Mouse (Mus musculus) hematopoietic multipotent progenitor cell, adult 10-12 weeks (in vitro differentiated cells): ENCODE data around the gene Nlrc5. TPM values are rescaled to one million over a fixed set of nuclear protein-coding genes. Genes with fewer than 3 reads are reported as not detected.

Experiments used
- polyA plus RNA-seq: library from polyadenylated mRNA; stranded (reverse); fragments of >175 nt; gene quantifications from 2 replicates; pipeline ENCODE4 v1.2.3, GENCODE M21; 2012; ENCODE audit warnings: low replicate concordance

The Nlrc5 gene
- 58.0 and 182 TPM in 2 replicates for polyA plus RNA-seq

DNA sequence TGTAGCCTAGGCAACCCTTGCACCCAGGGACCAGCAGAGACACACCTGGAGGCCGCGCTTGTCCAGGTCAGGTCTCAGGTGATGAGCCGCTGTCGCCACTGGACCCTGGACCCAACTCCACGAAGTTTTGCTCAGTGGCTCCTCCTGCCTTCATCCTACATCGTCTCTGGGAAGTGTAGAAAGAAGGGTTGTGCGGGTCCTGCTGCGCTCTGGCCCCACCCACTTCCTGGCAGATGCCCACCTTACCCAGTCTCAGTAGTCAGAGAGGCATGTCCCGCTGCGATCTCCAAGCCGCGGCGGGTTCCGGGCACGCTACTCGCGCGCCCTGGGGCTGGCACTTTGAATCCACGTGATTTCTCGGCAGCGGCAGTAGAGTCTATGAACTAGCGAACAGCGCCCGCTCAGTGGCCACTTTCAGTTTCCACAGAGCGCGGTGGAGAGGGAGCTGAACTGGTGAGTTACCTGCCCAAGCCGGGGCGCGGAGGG, at the start of gene Nlrc5:
Nlrc5 (plus strand) TSS at position 376 of the 486 bp plus-strand sequence.

GRCm38 (mm10) chr8:94386214-94387026, 47.7 kb upstream of the Nlrc5 start, which contains the start of gene Herpud1:
Herpud1 (plus strand) TSS chr8:94386438.

DNA sequence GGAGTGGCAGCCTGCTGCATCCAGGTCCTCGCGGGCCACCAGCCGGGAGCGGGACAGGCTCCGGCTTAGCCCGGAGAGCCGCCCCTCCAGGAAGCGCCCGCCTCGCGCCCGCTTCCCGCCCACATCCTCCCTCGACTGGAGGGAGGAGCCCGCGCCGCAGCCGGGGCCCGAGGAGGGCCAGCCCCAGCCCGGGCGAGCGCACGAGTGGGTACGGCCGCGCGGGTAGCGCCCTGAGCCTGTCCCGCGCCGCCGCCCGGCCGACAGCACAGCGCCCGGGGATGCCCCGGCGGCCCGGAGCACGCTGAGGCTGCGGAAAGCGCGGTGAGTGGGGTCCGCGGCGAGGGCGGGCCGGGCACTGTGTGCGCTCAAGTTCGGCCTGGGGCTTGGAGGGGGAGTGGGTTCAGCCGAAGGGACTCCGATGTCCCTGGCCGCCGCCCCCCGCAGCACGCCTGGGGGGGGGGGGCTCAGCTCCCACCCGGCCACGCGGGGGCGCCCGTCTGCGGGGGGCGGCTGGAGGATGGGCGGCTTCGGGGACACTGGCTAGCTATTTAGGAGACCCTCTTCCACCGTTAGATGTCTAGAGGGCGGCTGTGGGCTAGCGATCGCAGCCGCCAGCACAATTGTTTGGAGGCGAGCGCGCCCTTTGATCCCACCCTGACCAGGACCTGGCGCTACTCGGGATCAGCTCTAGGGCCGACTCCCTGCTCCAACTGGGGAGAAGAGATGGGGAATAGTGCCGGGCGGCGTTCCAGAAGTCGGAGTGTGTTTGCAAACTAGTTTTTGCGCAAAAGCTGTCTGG, 98.9 kb downstream of the Nlrc5 start, which contains the start of gene Cpne2:
Cpne2 (plus strand) TSS at position 118 of the 799 bp plus-strand sequence.

Other genes with a start within 250 kb of the Nlrc5 start
- 2.2 and 3.1 TPM in 2 replicates for gene Nup93, start 219.8 kb upstream of the Nlrc5 start, polyA plus RNA-seq
- 0.43 and 0.47 TPM in 2 replicates for gene Slc12a3, start 105.2 kb upstream of the Nlrc5 start, polyA plus RNA-seq
- gene Herpud1, start 47.9 kb upstream of the Nlrc5 start, polyA plus RNA-seq = 141 and 148 TPM in 2 replicates
- gene Cpne2, start 98.6 kb downstream of the Nlrc5 start, polyA plus RNA-seq = 8.1 and 42.8 TPM in 2 replicates
- 5.1 and 5.3 TPM in 2 replicates for gene Rspry1, start 167.6 kb downstream of the Nlrc5 start, polyA plus RNA-seq
- gene Fam192a, start 167.6 kb downstream of the Nlrc5 start, polyA plus RNA-seq = 20.7 and 42.0 TPM in 2 replicates
- 22.7 and 26.4 TPM in 2 replicates for gene Arl2bp, start 232.2 kb downstream of the Nlrc5 start, polyA plus RNA-seq